Mouse (Mus musculus) kidney, adult 11 months (tissue): ENCODE results near the gene Cdkal1.

ENCODE experiments used
- DNase-seq: peaks from one replicate; pipeline ENCODE4 v3.0.0; 2022

Gene Cdkal1

GRCm38 (mm10) chr13:29855281-29856031 is at the start of gene Cdkal1:
Gene Cdkal1, minus strand, starts transcription at chr13:29855674.
- peak; percentile 83 for DNase-seq

GRCm38 (mm10) chr13:29903341-29903740 is 47.9 kb upstream of the Cdkal1 start:
- DNase-seq = no peak

- DNase-seq = no peak
Measured at GRCm38 (mm10) chr13:29902676-29903075, 47.2 kb upstream of the Cdkal1 start.

- DNase-seq = no peak
Measured at GRCm38 (mm10) chr13:29901641-29902040, 46.2 kb upstream of the Cdkal1 start.

- no peak for DNase-seq
Measured at GRCm38 (mm10) chr13:29866780-29867179, 11.3 kb upstream of the Cdkal1 start.

- no peak for DNase-seq
Measured at GRCm38 (mm10) chr13:29864331-29864730, 8.9 kb upstream of the Cdkal1 start.

- DNase-seq = no peak
Measured at GRCm38 (mm10) chr13:29860087-29860486, 4.6 kb upstream of the Cdkal1 start.

GRCm38 (mm10) chr13:29857436-29857835 is 2.0 kb upstream of the Cdkal1 start:
- DNase-seq = peak; percentile 41

- DNase-seq = no peak
Measured at GRCm38 (mm10) chr13:29854876-29855275, 598 bp downstream of the Cdkal1 start.

- no peak for DNase-seq
Measured at GRCm38 (mm10) chr13:29838409-29839047, 16.9 kb downstream of the Cdkal1 start.

- peak; percentile 25 for DNase-seq
Measured at GRCm38 (mm10) chr13:29835170-29835569, 20.3 kb downstream of the Cdkal1 start.

- no peak for DNase-seq
Measured at GRCm38 (mm10) chr13:29833751-29834150, 21.7 kb downstream of the Cdkal1 start.

- no peak for DNase-seq
Measured at GRCm38 (mm10) chr13:29831126-29831525, 24.3 kb downstream of the Cdkal1 start.

- no peak for DNase-seq
Measured at GRCm38 (mm10) chr13:29828032-29828431, 27.4 kb downstream of the Cdkal1 start.

- no peak for DNase-seq
Measured at GRCm38 (mm10) chr13:29826469-29826868, 29.0 kb downstream of the Cdkal1 start.

GRCm38 (mm10) chr13:29826041-29826440 is 29.4 kb downstream of the Cdkal1 start:
- DNase-seq = no peak

GRCm38 (mm10) chr13:29824797-29825196 is 30.7 kb downstream of the Cdkal1 start:
- no peak for DNase-seq

- DNase-seq = no peak
Measured at GRCm38 (mm10) chr13:29824326-29824725, 31.1 kb downstream of the Cdkal1 start.

- DNase-seq = no peak
Measured at GRCm38 (mm10) chr13:29823906-29824305, 31.6 kb downstream of the Cdkal1 start.

GRCm38 (mm10) chr13:29823487-29823886 is 32.0 kb downstream of the Cdkal1 start:
- no peak for DNase-seq

GRCm38 (mm10) chr13:29819910-29820583 is 35.4 kb downstream of the Cdkal1 start:
- DNase-seq = no peak

GRCm38 (mm10) chr13:29819147-29819546 is 36.3 kb downstream of the Cdkal1 start:
- DNase-seq = no peak

- no peak for DNase-seq
Measured at GRCm38 (mm10) chr13:29818314-29818713, 37.2 kb downstream of the Cdkal1 start.

GRCm38 (mm10) chr13:29810780-29811179 is 44.7 kb downstream of the Cdkal1 start:
- no peak for DNase-seq
